Mouse (Mus musculus) bone marrow macrophage, adult 2 months (primary cell): ENCODE results near the gene Tnfrsf22.

Source experiments
- CTCF ChIP-seq: IDR thresholded peaks from 2 replicates; pipeline ENCODE4 v1.5.1; 2012; ENCODE audit warnings: low read depth, mild to moderate bottlenecking, low read length, moderate library complexity
- POLR2A ChIP-seq: IDR thresholded peaks from 2 replicates; pipeline ENCODE4 v1.6.1; 2012; ENCODE audit warnings: mild to moderate bottlenecking, low read depth, low read length, borderline replicate concordance

GRCm38 (mm10) chr7:143660797-143661196 is 11.3 kb upstream of the Tnfrsf22 start:
- TF ChIP-seq CTCF (no peak), POLR2A (no peak)
